Mouse (Mus musculus) left cerebral cortex, postnatal 10 days (tissue): Measurements from ENCODE around the gene Iqschfp. TPM values are rescaled to one million over a fixed set of nuclear protein-coding genes. Genes with fewer than 3 reads are reported as not detected.
"Not testable (repeated sequence)": the region's sequence is repeated elsewhere in the genome, so short reads cannot be mapped to it uniquely, and the experiment has no call there.

Source experiments
- DNase-seq, 2 experiments: peaks; one replicate each; pipeline ENCODE4 v3.0.0; 2021 to 2022; ENCODE audit warnings: low spot score in 2 of 2, mixed read lengths in 1 of 2; ENCODE audit errors: extremely low spot score in 1 of 2
- intact Hi-C: fragments of 180-260 bp; cut with DNase I; formaldehyde crosslinking; loops from one replicate; pipeline ENCODE4 v1.15.1; 2025
- total RNA-seq, 2 experiments: library from RNA; stranded (reverse); gene quantifications; 2 replicates each; pipeline ENCODE4 v1.2.3; 2021

Iqschfp gene
- total RNA-seq, 2 experiments from 2014 or later, result 9.6 to 11.7 TPM

DNA sequence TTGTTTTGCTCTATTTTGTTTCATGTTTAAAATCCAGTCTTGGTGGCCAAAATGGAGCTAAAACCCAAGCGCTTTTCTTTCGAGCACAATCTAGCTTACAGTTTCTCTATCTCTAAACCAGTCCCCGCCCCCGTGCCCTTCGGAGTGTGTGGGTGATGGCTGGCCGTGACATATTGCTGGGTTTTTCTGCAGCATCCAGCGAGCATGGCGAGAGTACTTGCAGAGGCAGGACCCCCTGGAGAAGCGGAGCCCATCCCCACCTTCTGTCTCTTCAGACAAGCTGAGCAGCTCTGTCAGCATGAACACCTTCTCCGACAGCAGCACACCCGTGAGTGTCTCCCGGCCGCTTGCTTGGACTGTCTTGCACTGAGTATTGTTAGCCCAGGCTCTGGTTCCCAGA, 163.0 kb downstream of the Iqschfp start:
- peak in 1 of 2 experiments; percentile 43 for DNase-seq
- intact Hi-C loops, result loop anchor here (2.0 to 5.0 kb wide), 3 partner anchors 437 to 657 kb away; no protein-coding TSS in a partner anchor

DNA sequence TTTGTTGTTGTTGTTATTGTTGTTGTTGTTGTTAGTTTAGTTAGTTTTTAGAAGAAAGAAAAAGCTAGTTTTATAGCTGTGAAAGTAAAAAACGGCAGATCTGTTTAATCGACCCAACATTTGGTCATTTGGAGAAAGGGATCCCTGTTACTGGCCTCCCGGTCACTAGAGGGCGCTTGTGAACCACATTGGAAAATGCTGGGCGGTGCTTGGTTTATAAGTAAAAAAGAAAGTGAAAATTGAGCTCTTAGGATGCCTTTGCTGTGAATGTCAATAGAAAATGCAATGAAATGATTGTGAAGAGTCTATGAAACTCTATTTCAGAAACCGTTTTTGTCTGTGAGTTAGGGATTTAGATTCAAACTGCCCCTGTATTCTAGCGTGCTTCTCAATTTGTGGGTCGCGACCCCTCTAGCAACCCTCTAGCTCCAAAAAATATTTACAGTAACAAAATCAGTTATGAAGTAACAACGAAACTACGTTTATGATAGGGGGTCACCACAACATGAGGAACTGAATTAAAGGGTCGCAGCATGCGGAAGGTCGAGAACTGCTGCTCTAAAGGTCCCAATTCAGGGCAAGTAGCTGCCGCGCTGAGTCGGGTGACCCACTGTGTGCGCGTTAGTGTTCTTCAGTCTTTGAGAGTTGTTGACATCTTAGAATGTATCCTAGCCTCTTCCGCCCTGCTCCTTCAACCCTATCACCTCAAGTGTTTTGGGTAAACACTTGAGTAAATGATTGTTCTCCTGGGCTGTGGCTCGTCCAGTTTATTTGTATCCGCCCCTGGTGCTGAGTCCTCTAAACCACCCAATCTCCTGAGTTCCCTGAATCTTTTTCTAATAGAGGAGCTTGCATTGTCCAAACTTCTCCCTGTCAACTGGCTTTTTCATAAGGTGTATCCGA, 164.6 kb downstream of the Iqschfp start:
- intact Hi-C loops, result loop anchor here (5.0 kb wide), 2 partner anchors 436 to 656 kb away; no protein-coding TSS in a partner anchor
- peak; percentile 63 to 79 for DNase-seq

- intact Hi-C loops, result loop anchor here (5.0 kb wide), 2 partner anchors 433 to 653 kb away; no protein-coding TSS in a partner anchor
- no peak for DNase-seq
Measured at GRCm38 (mm10) chr3:68059162-68059800, 167.2 kb downstream of the Iqschfp start.

DNA sequence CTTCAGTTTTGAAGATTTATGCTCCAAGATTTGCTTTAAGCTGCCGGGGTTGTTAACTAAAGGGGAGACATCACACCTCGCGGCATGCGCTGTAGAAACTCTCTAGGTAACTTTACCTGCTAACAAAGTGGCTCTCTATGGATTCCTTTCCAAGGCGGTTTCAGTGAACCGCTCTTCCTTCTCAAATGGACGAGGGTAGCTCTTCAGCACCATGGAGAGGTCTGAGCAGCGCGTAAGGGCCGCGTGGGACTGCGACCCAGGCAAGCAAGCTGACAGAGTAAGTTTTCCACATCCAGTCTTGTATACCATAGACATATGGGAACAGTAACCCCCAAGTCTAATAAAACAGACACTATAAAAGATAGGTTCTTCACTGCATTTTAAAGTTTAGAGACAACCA, 172.7 kb downstream of the Iqschfp start, which contains the start of gene Schip1:
Gene Schip1, plus strand, starts transcription at position 72 of the 400 bp plus-strand sequence.
- no peak for DNase-seq
- intact Hi-C loops, result no loop called here

GRCm38 (mm10) chr3:68071395-68072386, 179.7 kb downstream of the Iqschfp start:
- intact Hi-C loops, result no loop called here
- no peak for DNase-seq

GRCm38 (mm10) chr3:68077406-68077805, 185.4 kb downstream of the Iqschfp start:
- intact Hi-C loops, result no loop called here
- no peak for DNase-seq

DNA sequence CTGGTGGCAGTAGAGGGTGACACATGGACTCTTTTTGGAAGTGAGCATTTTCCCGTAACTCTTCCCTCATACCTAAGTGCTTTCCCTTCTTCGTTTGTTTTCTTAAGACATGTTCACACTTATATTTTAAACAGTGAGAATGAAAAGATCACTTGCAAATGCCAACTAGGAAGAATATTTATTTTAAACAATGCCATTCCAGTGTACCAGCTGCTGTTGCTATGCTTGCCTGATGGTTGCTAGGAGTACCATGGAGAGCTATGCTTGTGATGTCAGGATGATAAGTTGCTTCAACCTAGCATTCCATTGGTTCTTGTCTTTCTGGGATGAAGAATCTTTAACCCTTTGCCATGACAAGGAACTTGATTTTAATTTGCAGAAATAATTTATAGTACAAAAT, 193.0 kb downstream of the Iqschfp start:
- intact Hi-C loops, result no loop called here
- DNase-seq, result no peak

- no peak for DNase-seq
- intact Hi-C loops, result no loop called here
Measured at GRCm38 (mm10) chr3:68092108-68092507, 200.1 kb downstream of the Iqschfp start.

DNA sequence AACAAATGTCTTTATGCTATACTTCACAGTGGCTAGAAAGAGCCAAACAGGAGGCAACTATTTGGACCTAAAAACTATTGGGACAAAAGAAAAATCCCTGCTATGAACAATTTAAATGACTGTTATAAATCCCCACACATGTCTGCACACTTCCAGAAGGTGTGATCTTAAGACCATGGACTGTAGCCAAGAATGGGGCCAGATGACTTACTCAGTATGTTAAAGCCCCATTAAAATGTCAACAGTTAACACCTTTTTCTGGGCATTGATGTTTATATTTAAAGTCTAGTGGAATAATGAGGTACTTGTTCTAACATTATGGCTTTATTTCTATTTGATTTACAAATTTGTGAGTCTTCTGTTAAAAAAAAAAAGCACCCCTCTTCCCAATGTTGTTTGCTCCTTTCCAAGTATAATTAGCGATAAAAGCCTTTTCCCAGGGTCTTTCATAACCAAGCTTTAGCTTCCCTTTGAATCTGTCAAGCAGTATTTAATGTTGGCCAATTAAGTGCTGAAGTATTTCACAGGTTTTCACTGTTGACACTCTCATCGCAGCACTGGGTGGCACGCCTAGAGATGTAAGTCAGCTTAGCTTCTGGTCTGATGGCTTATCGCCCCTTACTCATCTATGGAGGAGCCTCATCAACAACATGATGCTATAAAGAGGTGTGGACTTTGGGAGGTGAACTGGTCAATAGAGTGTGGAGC, 204.8 kb downstream of the Iqschfp start:
- DNase-seq, result no peak
- intact Hi-C loops, result no loop called here

GRCm38 (mm10) chr3:68099561-68099960, 207.5 kb downstream of the Iqschfp start:
- intact Hi-C loops, result not testable (repeated sequence)

DNA sequence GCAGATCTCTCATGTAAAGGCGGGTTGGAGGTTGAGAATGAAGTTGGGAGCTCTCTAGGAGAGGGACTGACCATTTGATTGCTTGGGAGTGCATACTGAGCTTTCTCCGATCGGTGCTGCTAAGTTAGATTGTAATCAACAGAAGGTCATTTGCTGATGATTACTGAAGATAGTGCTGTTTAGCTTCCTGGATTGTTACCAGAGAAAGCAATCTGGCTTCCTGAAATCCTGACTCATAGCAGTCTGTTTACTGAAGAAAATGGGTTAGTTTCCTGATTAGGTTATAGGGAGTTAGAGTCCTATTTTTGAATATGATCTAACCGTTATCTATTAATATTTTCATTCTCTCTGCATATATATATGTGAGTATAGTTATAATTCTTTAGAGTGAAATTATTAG, 209.3 kb downstream of the Iqschfp start:
- intact Hi-C loops, result no loop called here
- no peak for DNase-seq

More at GRCm38 (mm10) chr3:68099561-68099960, 207.5 kb downstream of the Iqschfp start:
- DNase-seq, result not testable (repeated sequence)

DNA sequence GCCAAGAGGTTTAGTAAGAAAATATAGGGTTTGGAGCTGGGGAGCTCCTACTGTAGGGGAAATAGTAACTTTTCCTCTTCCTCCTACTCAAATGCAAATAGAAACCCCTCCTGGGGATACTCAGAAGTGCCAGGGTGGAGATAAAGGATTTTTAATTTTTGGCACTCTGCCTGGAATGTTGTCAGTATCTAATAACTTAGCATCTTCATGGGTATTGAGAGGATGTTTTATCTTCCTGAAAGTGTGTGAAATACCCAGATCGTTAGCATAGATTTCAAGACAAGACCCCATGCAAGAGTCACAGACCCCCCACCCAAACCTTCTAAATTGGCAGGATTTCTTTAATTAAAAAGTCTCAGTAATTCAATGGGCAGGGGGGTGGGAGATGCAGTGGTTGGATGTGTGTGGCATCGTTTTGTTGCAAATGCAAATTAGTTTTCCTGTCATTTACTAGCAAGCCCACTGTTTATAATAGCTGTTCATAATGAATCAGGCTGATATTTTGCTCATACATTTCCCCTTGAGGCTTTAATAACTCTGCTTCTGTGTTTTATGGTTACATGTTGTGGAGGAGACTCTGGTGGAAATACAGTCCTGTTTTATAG, 213.2 kb downstream of the Iqschfp start:
- intact Hi-C loops, result no loop called here
- DNase-seq, result no peak

DNA sequence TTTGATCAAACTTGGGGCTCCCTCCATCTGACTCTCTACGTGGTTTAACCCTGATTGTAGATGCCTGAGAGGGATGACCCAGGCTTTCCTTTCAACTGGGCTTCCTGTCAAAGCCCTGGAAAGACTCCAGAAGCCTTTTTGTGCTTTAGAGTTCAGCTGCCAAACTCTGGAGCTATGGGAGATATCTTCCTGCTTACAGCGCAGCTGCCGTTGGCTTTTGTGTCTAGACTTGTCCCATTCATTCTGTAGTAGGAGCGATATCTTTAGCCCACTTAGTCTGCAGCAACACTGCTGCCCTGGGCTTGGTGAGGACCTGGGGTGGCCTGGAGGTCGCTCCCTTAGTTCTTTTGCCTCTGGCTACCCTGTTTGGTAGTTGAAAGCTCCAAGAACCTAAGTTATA, 229.3 kb downstream of the Iqschfp start:
- no peak for DNase-seq
- intact Hi-C loops, result no loop called here

DNA sequence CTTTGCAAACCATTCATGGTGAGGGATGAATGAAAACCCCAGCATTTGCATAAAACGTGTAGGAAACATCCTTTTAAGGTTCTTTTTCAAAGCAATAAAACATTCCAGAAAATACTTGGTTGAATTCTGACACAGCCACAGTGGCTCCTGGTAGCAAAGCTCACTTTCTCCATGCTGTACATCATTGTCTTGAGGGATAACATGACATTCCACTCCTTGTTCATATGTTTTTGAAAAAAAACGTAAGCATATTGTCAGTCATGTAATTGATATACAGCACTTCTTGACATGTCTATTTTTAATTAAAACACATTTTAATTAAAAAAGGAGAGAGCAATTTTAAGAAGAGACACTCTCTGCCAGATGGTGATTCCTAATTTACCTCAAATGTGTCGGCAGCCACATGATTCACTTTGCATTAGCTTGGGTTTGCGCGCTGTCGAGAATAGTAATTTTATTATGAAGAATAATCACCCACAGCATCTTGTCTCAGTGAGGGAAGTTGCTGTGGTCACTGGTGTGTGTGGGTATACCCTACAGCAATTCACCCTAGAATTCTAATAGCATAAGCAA, 234.3 kb downstream of the Iqschfp start:
- intact Hi-C loops, result no loop called here
- DNase-seq, result no peak

DNA sequence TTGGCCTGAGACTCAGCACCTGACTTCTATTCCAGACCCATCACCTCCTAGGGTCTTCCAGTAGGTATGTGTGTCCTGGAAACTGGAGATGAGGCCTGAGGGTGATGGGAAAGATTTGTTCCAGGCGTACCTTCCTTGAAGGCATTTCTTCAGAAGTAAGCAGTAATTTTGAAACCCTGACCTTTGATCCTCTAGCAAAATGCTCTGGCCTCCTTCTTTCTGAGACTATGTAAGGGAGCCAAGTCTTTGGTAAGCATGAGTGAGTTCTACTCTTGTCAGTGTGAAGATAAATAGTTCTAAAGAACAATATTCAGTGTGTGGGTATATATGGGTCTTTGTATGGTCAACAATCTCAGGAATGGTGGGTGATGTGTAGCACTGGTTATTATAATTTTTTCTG, 238.4 kb downstream of the Iqschfp start:
- intact Hi-C loops, result no loop called here
- DNase-seq, result no peak

GRCm38 (mm10) chr3:68138833-68139627, 247.0 kb downstream of the Iqschfp start:
- DNase-seq, result no peak
- intact Hi-C loops, result no loop called here

- DNase-seq, result no peak
- intact Hi-C loops, result no loop called here
Measured at GRCm38 (mm10) chr3:68150688-68151087, 258.7 kb downstream of the Iqschfp start.
